Mouse (Mus musculus): ENCODE results near the gene Nprl2. TPM values are rescaled to one million over a fixed set of nuclear protein-coding genes. Genes with fewer than 3 reads are reported as not detected.

Nprl2 gene
- polyA plus RNA-seq (2014; fragmentation: Illumina TruSeq; extraction: RNeasy Lipid Tissue Mini Kit (QIAGEN cat#74804); ENCODE audit: low read depth, low replicate concordance) = 2.0 TPM

GRCm38 (mm10) chr9:107541474-107542351 is at the start of gene Nprl2, which contains the start of gene Cyb561d2:
Nprl2 (plus strand) TSS chr9:107542226.
Cyb561d2 (minus strand) TSS chr9:107542193.

GRCm38 (mm10) chr9:107533791-107534407 is 8.1 kb upstream of the Nprl2 start, which contains the start of gene Tmem115:
Tmem115 (plus strand) TSS chr9:107533945.

GRCm38 (mm10) chr9:107547026-107547425 is 5.0 kb downstream of the Nprl2 start, which contains the start of gene Zmynd10:
Zmynd10 (plus strand) TSS chr9:107547298.

GRCm38 (mm10) chr9:107551117-107551889 is 9.3 kb downstream of the Nprl2 start, which contains the start of gene Rassf1:
Rassf1 (plus strand) TSS chr9:107551555.

GRCm38 (mm10) chr9:107563029-107563581 is 21.1 kb downstream of the Nprl2 start, which contains the start of gene Tusc2:
Tusc2 (plus strand) TSS chr9:107563255.

GRCm38 (mm10) chr9:107567702-107568319 is 25.8 kb downstream of the Nprl2 start, which contains the start of gene Hyal2:
Hyal2 (plus strand) TSS chr9:107567945.

GRCm38 (mm10) chr9:107576357-107577107 is 34.5 kb downstream of the Nprl2 start, which contains the start of gene Hyal1:
Hyal1 (plus strand) TSS chr9:107576927.

GRCm38 (mm10) chr9:107578587-107578986 is 36.6 kb downstream of the Nprl2 start, which contains the start of gene Naa80:
Naa80 (plus strand) TSS chr9:107578887.

GRCm38 (mm10) chr9:107580501-107581317 is 38.7 kb downstream of the Nprl2 start, which contains the start of gene Hyal3:
Hyal3 (plus strand) TSS chr9:107580818.

GRCm38 (mm10) chr9:107586974-107587832 is 45.2 kb downstream of the Nprl2 start, which contains the start of gene Ifrd2:
Ifrd2 (plus strand) TSS chr9:107587642.

Other genes starting within 250 kb of the Nprl2 start
- 4.5 TPM for gene Cish, start 246.2 kb upstream of the Nprl2 start, polyA plus RNA-seq (2014; fragmentation: Illumina TruSeq; extraction: RNeasy Lipid Tissue Mini Kit (QIAGEN cat#74804); ENCODE audit: low read depth, low replicate concordance)
- gene Hemk1, start 203.9 kb upstream of the Nprl2 start, polyA plus RNA-seq (2014; fragmentation: Illumina TruSeq; extraction: RNeasy Lipid Tissue Mini Kit (QIAGEN cat#74804); ENCODE audit: low read depth, low replicate concordance) = 6.1 TPM
- gene 6430571L13Rik, start 201.6 kb upstream of the Nprl2 start, polyA plus RNA-seq (2014; fragmentation: Illumina TruSeq; extraction: RNeasy Lipid Tissue Mini Kit (QIAGEN cat#74804); ENCODE audit: low read depth, low replicate concordance) = 0.13 TPM
- not detected for gene Cacna2d2, start 142.6 kb upstream of the Nprl2 start, polyA plus RNA-seq (2014; fragmentation: Illumina TruSeq; extraction: RNeasy Lipid Tissue Mini Kit (QIAGEN cat#74804); ENCODE audit: low read depth, low replicate concordance)
- 0.45 TPM for gene Tmem115, start 8.3 kb upstream of the Nprl2 start, polyA plus RNA-seq (2014; fragmentation: Illumina TruSeq; extraction: RNeasy Lipid Tissue Mini Kit (QIAGEN cat#74804); ENCODE audit: low read depth, low replicate concordance)
- gene Cyb561d2, start within 50 bp of the Nprl2 start, polyA plus RNA-seq (2014; fragmentation: Illumina TruSeq; extraction: RNeasy Lipid Tissue Mini Kit (QIAGEN cat#74804); ENCODE audit: low read depth, low replicate concordance) = 5.3 TPM
- gene Zmynd10, start 5.1 kb downstream of the Nprl2 start, polyA plus RNA-seq (2014; fragmentation: Illumina TruSeq; extraction: RNeasy Lipid Tissue Mini Kit (QIAGEN cat#74804); ENCODE audit: low read depth, low replicate concordance) = not detected
- gene Rassf1, start 9.3 kb downstream of the Nprl2 start, polyA plus RNA-seq (2014; fragmentation: Illumina TruSeq; extraction: RNeasy Lipid Tissue Mini Kit (QIAGEN cat#74804); ENCODE audit: low read depth, low replicate concordance) = 3.7 TPM
- 17.6 TPM for gene Tusc2, start 21.0 kb downstream of the Nprl2 start, polyA plus RNA-seq (2014; fragmentation: Illumina TruSeq; extraction: RNeasy Lipid Tissue Mini Kit (QIAGEN cat#74804); ENCODE audit: low read depth, low replicate concordance)
- gene Hyal2, start 25.7 kb downstream of the Nprl2 start, polyA plus RNA-seq (2014; fragmentation: Illumina TruSeq; extraction: RNeasy Lipid Tissue Mini Kit (QIAGEN cat#74804); ENCODE audit: low read depth, low replicate concordance) = 1.2 TPM
- gene Hyal1, start 34.7 kb downstream of the Nprl2 start, polyA plus RNA-seq (2014; fragmentation: Illumina TruSeq; extraction: RNeasy Lipid Tissue Mini Kit (QIAGEN cat#74804); ENCODE audit: low read depth, low replicate concordance) = 24.4 TPM
- gene Naa80, start 36.7 kb downstream of the Nprl2 start, polyA plus RNA-seq (2014; fragmentation: Illumina TruSeq; extraction: RNeasy Lipid Tissue Mini Kit (QIAGEN cat#74804); ENCODE audit: low read depth, low replicate concordance) = 3.7 TPM
- not detected for gene Hyal3, start 38.6 kb downstream of the Nprl2 start, polyA plus RNA-seq (2014; fragmentation: Illumina TruSeq; extraction: RNeasy Lipid Tissue Mini Kit (QIAGEN cat#74804); ENCODE audit: low read depth, low replicate concordance)
- 27.0 TPM for gene Ifrd2, start 45.4 kb downstream of the Nprl2 start, polyA plus RNA-seq (2014; fragmentation: Illumina TruSeq; extraction: RNeasy Lipid Tissue Mini Kit (QIAGEN cat#74804); ENCODE audit: low read depth, low replicate concordance)
- 0.21 TPM for gene Sema3b, start 67.0 kb downstream of the Nprl2 start, polyA plus RNA-seq (2014; fragmentation: Illumina TruSeq; extraction: RNeasy Lipid Tissue Mini Kit (QIAGEN cat#74804); ENCODE audit: low read depth, low replicate concordance)
- gene Gnai2, start 93.1 kb downstream of the Nprl2 start, polyA plus RNA-seq (2014; fragmentation: Illumina TruSeq; extraction: RNeasy Lipid Tissue Mini Kit (QIAGEN cat#74804); ENCODE audit: low read depth, low replicate concordance) = 13.6 TPM
- 104 TPM for gene Slc38a3, start 127.3 kb downstream of the Nprl2 start, polyA plus RNA-seq (2014; fragmentation: Illumina TruSeq; extraction: RNeasy Lipid Tissue Mini Kit (QIAGEN cat#74804); ENCODE audit: low read depth, low replicate concordance)
- 0.16 TPM for gene Gnat1, start 137.5 kb downstream of the Nprl2 start, polyA plus RNA-seq (2014; fragmentation: Illumina TruSeq; extraction: RNeasy Lipid Tissue Mini Kit (QIAGEN cat#74804); ENCODE audit: low read depth, low replicate concordance)
- gene Sema3f, start 168.2 kb downstream of the Nprl2 start, polyA plus RNA-seq (2014; fragmentation: Illumina TruSeq; extraction: RNeasy Lipid Tissue Mini Kit (QIAGEN cat#74804); ENCODE audit: low read depth, low replicate concordance) = 0.56 TPM
- 54.1 TPM for gene Rbm5, start 228.8 kb downstream of the Nprl2 start, polyA plus RNA-seq (2014; fragmentation: Illumina TruSeq; extraction: RNeasy Lipid Tissue Mini Kit (QIAGEN cat#74804); ENCODE audit: low read depth, low replicate concordance)